8 mouse cellular contexts compared by ENCODE assay signal in genomic region chr12:81483656-81484055, GRCm38 (mm10). TPM values are rescaled to one million over a fixed set of nuclear protein-coding genes. Genes with fewer than 3 reads are reported as not detected.
DNase-seq lines count a peak whose midpoint lies in the region; ATAC-seq and TF ChIP-seq lines count a peak whose summit lies in the region.

No protein-coding gene starts in this region.

- H3K27me3 ChIP-seq in heart, adult 2 months (ENCODE audit: control insufficient read depth, insufficient read depth, low read length) = no peaks in the 10 kb centered on the region
- no peaks in the 10 kb centered on the region for H3K27me3 ChIP-seq in hindbrain, embryonic 15.5 days
- no peaks in the 10 kb centered on the region for H3K27me3 ChIP-seq in midbrain, embryonic 12.5 days

- peak overlapping the region; percentile 94 for H3K4me3 ChIP-seq in heart, adult 2 months
- peak overlapping the region; percentile 53; the same call in 1 of the 2 replicates for H3K4me3 ChIP-seq in cortical plate, adult 2 months (ENCODE audit: insufficient read depth, low read length)
- H3K4me3 ChIP-seq in hindbrain, embryonic 15.5 days = peak overlapping the region; percentile 50
- H3K4me3 ChIP-seq in midbrain, embryonic 12.5 days = peak overlapping the region; percentile 74

- H3K4me2 ChIP-seq in hindbrain, embryonic 15.5 days = peak overlapping the region; percentile 75
- H3K4me2 ChIP-seq in midbrain, embryonic 12.5 days (replicated peaks) = peak overlapping the region; percentile 65

- H3K27ac ChIP-seq in heart, adult 2 months = no peak overlapping the region
- H3K27ac ChIP-seq in cortical plate, adult 2 months (ENCODE audit: insufficient read depth, low read length) = no peak overlapping the region
- no peak overlapping the region; the same call in 1 of the 2 replicates for H3K27ac ChIP-seq in hindbrain, embryonic 15.5 days (replicated peaks)
- H3K27ac ChIP-seq in midbrain, embryonic 12.5 days (replicated peaks) = no peak overlapping the region

- H3K79me2 ChIP-seq in heart, adult 2 months (replicated peaks; ENCODE audit: control insufficient read depth, insufficient read depth, low read length) = peaks cover 3% of the 10 kb centered on the region

- TF ChIP-seq EP300 in heart, adult 2 months (IDR thresholded peaks at IDR 0.05; ENCODE audit: insufficient read depth, low read depth, low read length) = no peak

- no peaks in the 10 kb centered on the region for H3K36me3 ChIP-seq in heart, adult 2 months (ENCODE audit: control insufficient read depth, insufficient read depth, low read length)
- H3K36me3 ChIP-seq in hindbrain, embryonic 15.5 days = no peaks in the 10 kb centered on the region
- no peaks in the 10 kb centered on the region for H3K36me3 ChIP-seq in midbrain, embryonic 12.5 days

- no peak for ATAC-seq in hindbrain, embryonic 15.5 days (ENCODE audit: low FRiP score, low read depth)
- ATAC-seq in midbrain, embryonic 12.5 days (ENCODE audit: low FRiP score, low read depth) = no peak

- no peak for DNase-seq in heart, adult 2 months
- no peak for DNase-seq in heart, adult 9 months (ENCODE audit: low spot score in 2 of 2)
- peak; percentile 69 for DNase-seq in CD4-positive helper T cell, adult 2 months (ENCODE audit: low read depth, low spot score)
- no peak for DNase-seq in frontal cortex, postnatal 10 days (ENCODE audit: low spot score in 2 of 2)
- no peak for DNase-seq in adrenal gland, postnatal 25 days

- TF ChIP-seq POLR2A in heart, adult 2 months (IDR thresholded peaks at IDR 0.05; ENCODE audit: insufficient read depth, low read depth, low read length) = no peak
- TF ChIP-seq POLR2A in cortical plate, adult 2 months (IDR thresholded peaks at IDR 0.05; ENCODE audit: extremely low read depth, insufficient read depth, low read length) = no peak

- H3K9me3 ChIP-seq in hindbrain, embryonic 15.5 days = no peaks in the 10 kb centered on the region
- H3K9me3 ChIP-seq in midbrain, embryonic 12.5 days = no peaks in the 10 kb centered on the region

- H3K9ac ChIP-seq in heart, adult 2 months (ENCODE audit: low read depth, low read length) = no peak overlapping the region
- peak overlapping the region; percentile 41 for H3K9ac ChIP-seq in hindbrain, embryonic 15.5 days
- H3K9ac ChIP-seq in midbrain, embryonic 12.5 days (replicated peaks) = peak overlapping the region; percentile 41; the same call in 1 of the 2 replicates

- intact Hi-C loops in heart, adult 2 months (cut with DNase I) = loop anchor here (5.0 to 10.0 kb wide), 2 partner anchors 49 to 629 kb away; partner anchors contain the start of genes Gm20498 and Synj2bp

- WGBS in heart, adult 2 months = 27% methylated on average over 17 of the region's 17 CpGs
- WGBS in hindbrain, embryonic 15.5 days = 35% methylated on average over 17 of the region's 17 CpGs
- 31% methylated on average over 17 of the region's 17 CpGs for WGBS in midbrain, embryonic 12.5 days

- TF ChIP-seq CTCF in heart, adult 2 months (IDR thresholded peaks at IDR 0.05) = no peak
- no peak for TF ChIP-seq CTCF in cortical plate, adult 2 months (IDR thresholded peaks at IDR 0.05; ENCODE audit: extremely low read depth, insufficient read depth, low read length)

- no peaks in the 10 kb centered on the region for H3K4me1 ChIP-seq in heart, adult 2 months (ENCODE audit: control insufficient read depth, insufficient read depth, low read length)
- no peaks in the 10 kb centered on the region for H3K4me1 ChIP-seq in cortical plate, adult 2 months (ENCODE audit: control insufficient read depth, insufficient read depth, low read length)
- H3K4me1 ChIP-seq in hindbrain, embryonic 15.5 days (replicated peaks) = peaks cover 12% of the 10 kb centered on the region
- 0 out of 2 replicates have a peak, but pooled peaks cover 3% of the 10 kb centered on the region for H3K4me1 ChIP-seq in midbrain, embryonic 12.5 days

RNA-seq across cellular contexts. Expression of gene Cox16, which starts 1.3 kb away (rescaled TPM):
- total RNA-seq in heart, adult 2 months (2021) = 10 to 100 TPM; 58.8 to 66.8 TPM
- 56.6 and 78.9 TPM in 2 replicates for polyA plus RNA-seq in heart, adult 2 months (2012; rRNA removed)
- 54.1 and 71.7 TPM in 2 replicates for polyA plus RNA-seq in cortical plate, adult 2 months (2012; rRNA removed)
- polyA plus RNA-seq in hindbrain, embryonic 15.5 days (2015; fragmentation: Nextera tagmentation; extraction: Ambion mirVana) = 114 and 123 TPM in 2 replicates
- 133 and 143 TPM in 2 replicates for polyA plus RNA-seq in midbrain, embryonic 12.5 days (2016; fragmentation: Nextera tagmentation; extraction: Ambion mirVana)
- total RNA-seq in adrenal gland, postnatal 25 days (2021) = 85.0 and 99.5 TPM in 2 replicates

RNA-seq across cellular contexts. Expression of gene Gm20498, which starts 49.0 kb away (rescaled TPM):
- 10 to 100 TPM; 44.2 to 48.8 TPM for total RNA-seq in heart, adult 2 months (2021)
- polyA plus RNA-seq in heart, adult 2 months (2012; rRNA removed) = 12.1 and 18.3 TPM in 2 replicates
- polyA plus RNA-seq in cortical plate, adult 2 months (2012; rRNA removed) = 25.9 and 27.3 TPM in 2 replicates
- 33.9 and 39.5 TPM in 2 replicates for polyA plus RNA-seq in hindbrain, embryonic 15.5 days (2015; fragmentation: Nextera tagmentation; extraction: Ambion mirVana)
- polyA plus RNA-seq in midbrain, embryonic 12.5 days (2016; fragmentation: Nextera tagmentation; extraction: Ambion mirVana) = 26.2 and 34.3 TPM in 2 replicates
- 23.9 and 34.0 TPM in 2 replicates for total RNA-seq in adrenal gland, postnatal 25 days (2021)

RNA-seq across cellular contexts. Expression of gene Synj2bp, which starts 49.1 kb away (rescaled TPM):
- total RNA-seq in heart, adult 2 months (2021) = 10 to 100 TPM; 39.5 to 41.7 TPM
- polyA plus RNA-seq in heart, adult 2 months (2012; rRNA removed) = 35.9 and 66.7 TPM in 2 replicates
- 24.7 and 24.8 TPM in 2 replicates for polyA plus RNA-seq in cortical plate, adult 2 months (2012; rRNA removed)
- 33.3 and 40.2 TPM in 2 replicates for polyA plus RNA-seq in hindbrain, embryonic 15.5 days (2015; fragmentation: Nextera tagmentation; extraction: Ambion mirVana)
- 35.1 and 36.1 TPM in 2 replicates for polyA plus RNA-seq in midbrain, embryonic 12.5 days (2016; fragmentation: Nextera tagmentation; extraction: Ambion mirVana)
- total RNA-seq in adrenal gland, postnatal 25 days (2021) = 30.9 and 33.9 TPM in 2 replicates
